Mouse (Mus musculus) liver, embryonic 15.5 days (tissue): ENCODE measurements around the gene Aig1. TPM values are rescaled to one million over a fixed set of nuclear protein-coding genes. Genes with fewer than 3 reads are reported as not detected.

ENCODE experiments used
- ATAC-seq: fragments of 200-750 bp; cut with Nextera tagmentation; 2 replicates; pipeline ENCODE4 v1.8.0; 2017; ENCODE audit warnings: moderate number of reproducible peaks, mild to moderate bottlenecking, moderate library complexity; ENCODE audit not compliant: insufficient read depth
- H3K27ac ChIP-seq: fragments of 300-500 bp; sonication (generic); replicated peaks from 2 replicates; pipeline ENCODE4 v1.5.1; 2015; ENCODE audit warnings: mild to moderate bottlenecking, inconsistent platforms
- H3K27me3 ChIP-seq: fragments of 300-500 bp; sonication (generic); 2 replicates; pipeline ENCODE4 v1.6.1; 2015; ENCODE audit warnings: mild to moderate bottlenecking, inconsistent platforms
- H3K36me3 ChIP-seq: fragments of 300-500 bp; sonication (generic); replicated peaks from 2 replicates; pipeline ENCODE4 v1.6.1; 2015; ENCODE audit warnings: moderate library complexity, mild to moderate bottlenecking, inconsistent platforms
- H3K4me1 ChIP-seq: fragments of 300-500 bp; sonication (generic); replicated peaks from 2 replicates; pipeline ENCODE4 v1.6.1; 2015; ENCODE audit warnings: inconsistent platforms
- H3K4me2 ChIP-seq: fragments of 300-500 bp; sonication (generic); 2 replicates; pipeline ENCODE4 v1.6.1; 2015; ENCODE audit warnings: moderate library complexity, mild to moderate bottlenecking, inconsistent platforms
- H3K4me3 ChIP-seq: fragments of 300-500 bp; sonication (generic); replicated peaks from 2 replicates; pipeline ENCODE4 v1.5.1; 2015; ENCODE audit warnings: mild to moderate bottlenecking, inconsistent platforms
- H3K9ac ChIP-seq: fragments of 300-500 bp; sonication (generic); 2 replicates; pipeline ENCODE4 v1.6.1; 2015; ENCODE audit warnings: moderate library complexity, mild to moderate bottlenecking, inconsistent platforms
- H3K9me3 ChIP-seq: fragments of 300-500 bp; sonication (generic); replicated peaks from 2 replicates; pipeline ENCODE4 v1.6.1; 2016; ENCODE audit warnings: inconsistent platforms
- WGBS: fragments of 180-500 bp; shearing (Covaris S2); methylation state at CpG from one replicate; pipeline ENCODE4 v1.1.7; 2015; ENCODE audit warnings: mixed read lengths; ENCODE audit not compliant: insufficient replicate concordance; 5-methylcytosine and 5-hydroxymethylcytosine counted together
- polyA plus RNA-seq: library from polyadenylated mRNA; unstranded; fragments of >200 nt; fragmentation: Nextera tagmentation; extraction: Ambion mirVana; gene quantifications from 2 replicates; pipeline ENCODE4 v1.2.1, GENCODE M21; 2015

The Aig1 gene
- polyA plus RNA-seq, 1 experiment from 2014 or later, result 14.5 TPM

- Histone ChIP-seq H3K9ac (no peak overlapping the region), H3K27me3 (no peaks in the 10 kb centered on the region), H3K9me3 (no peaks in the 10 kb centered on the region), H3K27ac (no peak overlapping the region), H3K4me1 (no peaks in the 10 kb centered on the region), H3K4me2 (no peak overlapping the region), H3K36me3 (no peaks in the 10 kb centered on the region), H3K4me3 (no peak overlapping the region)
- no peak for ATAC-seq
- WGBS, result 72% methylated on average over 8 of the region's 8 CpGs
Measured at GRCm38 (mm10) chr10:13597491-13597890, 271.3 kb downstream of the Aig1 start.

Other genes starting within 250 kb of the Aig1 start
- 0.32 and 0.53 TPM in 2 replicates for gene Hivep2, start 97.1 kb upstream of the Aig1 start, polyA plus RNA-seq